Mouse (Mus musculus) midbrain, embryonic 16.5 days (tissue): Measurements from ENCODE around the gene Ppp2r3a. TPM values are rescaled to one million over a fixed set of nuclear protein-coding genes. Genes with fewer than 3 reads are reported as not detected.

ENCODE experiments used
- ATAC-seq: fragments of 200-750 bp; cut with Nextera tagmentation; 2 replicates; pipeline ENCODE4 v1.8.0; 2017; ENCODE audit warnings: moderate TSS enrichment
- H3K27ac ChIP-seq: fragments of 300-500 bp; sonication (generic); 2 replicates; pipeline ENCODE4 v1.5.1; 2014; ENCODE audit warnings: mild to moderate bottlenecking, low read length, mixed read lengths
- H3K27me3 ChIP-seq: fragments of 300-500 bp; sonication (generic); 2 replicates; pipeline ENCODE4 v1.6.1; 2014; ENCODE audit warnings: low read depth, low read length, mixed read lengths; ENCODE audit not compliant: control insufficient read depth, insufficient read depth
- H3K36me3 ChIP-seq: fragments of 300-500 bp; sonication (generic); 2 replicates; pipeline ENCODE4 v1.6.1; 2014; ENCODE audit warnings: mild to moderate bottlenecking, low read length, moderate library complexity, mixed read lengths; ENCODE audit not compliant: control insufficient read depth, insufficient read depth
- H3K4me1 ChIP-seq: fragments of 300-500 bp; sonication (generic); 2 replicates; pipeline ENCODE4 v1.6.1; 2014; ENCODE audit warnings: mild to moderate bottlenecking, low read length, mixed read lengths; ENCODE audit not compliant: control insufficient read depth, insufficient read depth
- H3K4me2 ChIP-seq: fragments of 300-500 bp; sonication (generic); 2 replicates; pipeline ENCODE4 v1.6.1; 2014; ENCODE audit warnings: mild to moderate bottlenecking, low read length, mixed read lengths
- H3K4me3 ChIP-seq: fragments of 300-500 bp; sonication (generic); 2 replicates; pipeline ENCODE4 v1.5.1; 2014; ENCODE audit warnings: low read depth, mild to moderate bottlenecking, low read length, moderate library complexity, mixed read lengths
- H3K9ac ChIP-seq: fragments of 300-500 bp; sonication (generic); 2 replicates; pipeline ENCODE4 v1.6.1; 2014; ENCODE audit warnings: low read depth, low read length, mixed read lengths
- H3K9me3 ChIP-seq: fragments of 300-500 bp; sonication (generic); replicated peaks from 2 replicates; pipeline ENCODE4 v1.6.1; 2014; ENCODE audit warnings: mild to moderate bottlenecking, low read length, mixed read lengths; ENCODE audit not compliant: control insufficient read depth, poor library complexity, severe bottlenecking
- WGBS: fragments of 180-500 bp; shearing (Covaris S2); extraction: QIAGEN DNeasy Blood & Tissue Kit; methylation state at CpG from one replicate; pipeline ENCODE4 v1.1.7; 2014; 5-methylcytosine and 5-hydroxymethylcytosine counted together
- polyA plus RNA-seq: library from polyadenylated mRNA; unstranded; fragments of >200 nt; fragmentation: Nextera tagmentation; extraction: Ambion mirVana; gene quantifications from 2 replicates; pipeline ENCODE4 v1.2.1, GENCODE M21; 2015

Gene Ppp2r3a
- 22.8 and 23.3 TPM in 2 replicates for polyA plus RNA-seq

- peaks cover 27% of the 10 kb centered on the region for H3K4me1 ChIP-seq
- H3K9me3 ChIP-seq, result no peaks in the 10 kb centered on the region
- H3K9ac ChIP-seq, result peak within 1 kb of the TSS; percentile 95
- H3K4me3 ChIP-seq, result peak within 1 kb of the TSS; percentile 87
- no peaks in the 10 kb centered on the region for H3K36me3 ChIP-seq
- 2% methylated on average over 37 of the region's 50 CpGs for WGBS
- no peaks in the 10 kb centered on the region for H3K27me3 ChIP-seq
- ATAC-seq, result peak; percentile 93
- H3K27ac ChIP-seq, result peak within 1 kb of the TSS; percentile 94
- H3K4me2 ChIP-seq, result peak within 1 kb of the TSS; percentile 85
Measured at GRCm38 (mm10) chr9:101251644-101252337, at the start of gene Ppp2r3a. Gene Ppp2r3a, minus strand, starts transcription at chr9:101251795.

- Histone ChIP-seq H3K27ac (no peak overlapping the region), H3K9me3 (no peaks in the 10 kb centered on the region), H3K4me2 (no peak overlapping the region), H3K4me3 (no peak overlapping the region), H3K36me3 (no peaks in the 10 kb centered on the region), H3K9ac (no peak overlapping the region), H3K4me1 (no peaks in the 10 kb centered on the region), H3K27me3 (no peaks in the 10 kb centered on the region)
- no peak for ATAC-seq
- 86% methylated on average over 4 of the region's 4 CpGs for WGBS
Measured at GRCm38 (mm10) chr9:101300441-101300935, 48.9 kb upstream of the Ppp2r3a start.

- WGBS, result 71% methylated on average over 19 of the region's 19 CpGs
- Histone ChIP-seq H3K9ac (no peak overlapping the region), H3K4me3 (no peak overlapping the region)
Measured at GRCm38 (mm10) chr9:101291676-101292660, 40.4 kb upstream of the Ppp2r3a start.

GRCm38 (mm10) chr9:101290876-101291275 lies 39.3 kb upstream of the Ppp2r3a start:
- WGBS, result 86% methylated on average over 1 of the region's 1 CpGs
- Histone ChIP-seq H3K9me3 (no peaks in the 10 kb centered on the region), H3K9ac (no peak overlapping the region)

More at GRCm38 (mm10) chr9:101291676-101292660, 40.4 kb upstream of the Ppp2r3a start:
- ATAC-seq, result no peak
- Histone ChIP-seq H3K27me3 (no peaks in the 10 kb centered on the region), H3K4me2 (no peak overlapping the region), H3K4me1 (peaks cover 2% of the 10 kb centered on the region; the same call in 1 of the 2 replicates), H3K36me3 (no peaks in the 10 kb centered on the region), H3K27ac (no peak overlapping the region), H3K9me3 (no peaks in the 10 kb centered on the region)

GRCm38 (mm10) chr9:101289750-101290149 lies 38.2 kb upstream of the Ppp2r3a start:
- ATAC-seq, result no peak
- Histone ChIP-seq H3K27ac (no peak overlapping the region), H3K4me3 (no peak overlapping the region), H3K4me2 (no peak overlapping the region), H3K4me1 (peaks cover 2% of the 10 kb centered on the region; the same call in 1 of the 2 replicates), H3K36me3 (no peaks in the 10 kb centered on the region), H3K27me3 (no peaks in the 10 kb centered on the region), H3K9me3 (no peaks in the 10 kb centered on the region), H3K9ac (no peak overlapping the region)
- WGBS, result 91% methylated on average over 11 of the region's 11 CpGs

More at GRCm38 (mm10) chr9:101290876-101291275, 39.3 kb upstream of the Ppp2r3a start:
- no peak for ATAC-seq
- H3K27ac ChIP-seq, result no peak overlapping the region
- H3K4me3 ChIP-seq, result no peak overlapping the region
- H3K4me2 ChIP-seq, result no peak overlapping the region
- peaks cover 2% of the 10 kb centered on the region; the same call in 1 of the 2 replicates for H3K4me1 ChIP-seq
- H3K36me3 ChIP-seq, result no peaks in the 10 kb centered on the region
- H3K27me3 ChIP-seq, result no peaks in the 10 kb centered on the region

- Histone ChIP-seq H3K27ac (no peak overlapping the region), H3K4me1 (peaks cover 2% of the 10 kb centered on the region; the same call in 1 of the 2 replicates), H3K9ac (no peak overlapping the region), H3K27me3 (no peaks in the 10 kb centered on the region), H3K36me3 (no peaks in the 10 kb centered on the region), H3K9me3 (no peaks in the 10 kb centered on the region), H3K4me2 (no peak overlapping the region), H3K4me3 (no peak overlapping the region)
- 90% methylated on average over 14 of the region's 14 CpGs for WGBS
- ATAC-seq, result no peak
Measured at GRCm38 (mm10) chr9:101288901-101289647, 37.5 kb upstream of the Ppp2r3a start.

- WGBS, result 45% methylated on average over 4 of the region's 4 CpGs
- Histone ChIP-seq H3K9me3 (no peaks in the 10 kb centered on the region), H3K4me2 (no peak overlapping the region), H3K4me1 (peaks cover 2% of the 10 kb centered on the region; the same call in 1 of the 2 replicates), H3K27me3 (no peaks in the 10 kb centered on the region), H3K9ac (no peak overlapping the region), H3K27ac (no peak overlapping the region), H3K36me3 (no peaks in the 10 kb centered on the region), H3K4me3 (no peak overlapping the region)
- ATAC-seq, result no peak
Measured at GRCm38 (mm10) chr9:101286766-101287165, 35.2 kb upstream of the Ppp2r3a start.

- no peak for ATAC-seq
- Histone ChIP-seq H3K9me3 (no peaks in the 10 kb centered on the region), H3K4me1 (no peaks in the 10 kb centered on the region), H3K27me3 (no peaks in the 10 kb centered on the region), H3K4me3 (no peak overlapping the region), H3K27ac (no peak overlapping the region), H3K4me2 (no peak overlapping the region), H3K9ac (no peak overlapping the region), H3K36me3 (no peaks in the 10 kb centered on the region)
- 76% methylated on average over 4 of the region's 4 CpGs for WGBS
Measured at GRCm38 (mm10) chr9:101284049-101284448, 32.5 kb upstream of the Ppp2r3a start.
